Mouse (Mus musculus): Measurements from ENCODE around the gene Morn1.

DNA sequence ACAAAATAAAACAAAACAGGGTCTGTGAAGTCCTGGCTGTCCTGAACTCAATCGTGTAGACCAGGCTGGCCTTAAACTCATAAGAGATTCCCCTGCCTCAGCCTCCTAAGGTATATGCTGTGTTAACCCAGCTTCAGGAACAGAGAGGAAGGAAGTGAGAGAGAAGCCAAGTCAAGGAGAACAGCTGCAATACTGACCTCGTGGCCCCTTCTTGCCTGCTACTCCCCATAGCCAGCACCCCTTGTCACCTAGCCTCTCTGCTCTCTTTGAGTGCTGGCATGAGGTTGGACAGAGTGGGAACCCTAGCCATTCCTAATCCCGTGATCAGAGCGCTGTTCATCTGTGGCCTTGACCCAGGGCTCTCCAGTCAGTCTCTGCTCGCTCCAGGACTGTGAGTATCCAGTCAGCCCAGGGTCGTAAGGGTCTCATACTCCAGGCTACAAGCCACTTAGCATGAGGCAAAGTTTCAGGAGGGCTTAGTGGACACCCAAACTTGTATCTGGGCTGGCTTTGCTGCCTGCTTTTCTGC, 35.6 kb downstream of the Morn1 start:
- no peak for TF ChIP-seq CTCF (IDR thresholded peaks at IDR 0.05)
- TF ChIP-seq EP300 (IDR thresholded peaks at IDR 0.05) = no peak

All from lung, postnatal 0 days (tissue).